Mouse (Mus musculus) liver, postnatal 0 days (tissue): ENCODE data around the gene Ccdc40.

Experiments used
- CTCF ChIP-seq: sonication (generic); IDR thresholded peaks from 2 replicates; pipeline ENCODE4 v1.5.1; 2016; ENCODE audit warnings: antibody characterized with exemption, low read depth
- EP300 ChIP-seq: IDR thresholded peaks from 2 replicates; pipeline ENCODE4 v1.6.1; 2016; ENCODE audit warnings: antibody characterized with exemption, low read depth, mild to moderate bottlenecking

DNA sequence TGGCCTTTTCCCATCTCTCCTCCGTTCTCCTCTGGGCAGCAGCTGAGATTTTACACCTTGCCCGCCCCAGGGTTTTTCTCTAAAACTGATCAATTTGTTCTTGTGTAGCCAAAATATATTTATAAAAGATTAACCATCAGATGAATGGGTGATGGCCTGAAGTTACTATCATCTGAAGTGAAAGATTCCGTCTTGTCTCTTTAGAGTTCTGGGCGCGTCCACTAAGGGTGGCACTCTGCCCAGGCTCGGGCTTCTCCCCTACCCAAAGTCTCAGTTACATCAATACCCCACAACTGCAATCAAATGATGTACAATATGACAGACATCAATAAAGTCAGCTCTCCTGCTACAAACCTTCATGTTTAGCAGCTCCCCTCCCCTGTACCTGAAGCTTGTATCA lies 3.4 kb upstream of the Ccdc40 start:
- TF ChIP-seq CTCF (no peak), EP300 (no peak)
